Mouse (Mus musculus) gastrocnemius, postnatal 14 days (tissue): ENCODE results near the gene Ncf1. TPM values are rescaled to one million over a fixed set of nuclear protein-coding genes. Genes with fewer than 3 reads are reported as not detected.

Source experiments
- DNase-seq: peaks from one replicate; pipeline ENCODE4 v3.0.0; 2021; ENCODE audit warnings: mixed read lengths
- intact Hi-C: fragments of 180-260 bp; cut with DNase I; formaldehyde crosslinking; loops from one replicate; pipeline ENCODE4 v1.15.1; 2025; ENCODE audit warnings: low total_unique reads
- total RNA-seq, 2 experiments: library from RNA; stranded (reverse); gene quantifications; 2 replicates each; pipeline ENCODE4 v1.2.3; 2021

Ncf1 gene
- total RNA-seq, 2 experiments from 2014 or later, result 2.6 to 4.2 TPM

DNA sequence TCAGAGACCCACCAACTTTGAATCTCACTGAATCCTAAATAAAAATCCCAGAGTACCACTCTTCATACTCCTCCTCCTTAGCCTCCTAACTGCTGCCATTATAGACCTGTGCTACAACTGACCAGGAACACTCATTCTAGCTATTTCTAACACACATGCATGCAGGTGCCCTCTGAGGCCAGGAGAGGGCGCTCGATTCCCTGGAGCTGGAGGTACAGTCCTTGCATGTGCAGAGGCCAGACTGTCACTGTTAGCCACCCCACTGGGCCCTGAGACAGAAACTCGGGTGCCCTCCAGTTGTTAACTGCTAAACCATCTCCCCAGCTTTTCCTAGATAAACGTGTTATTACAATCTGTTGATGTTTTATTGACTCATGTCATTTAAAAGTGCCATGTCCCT, 56.2 kb downstream of the Ncf1 start:
- intact Hi-C loops, result no loop called here
- DNase-seq, result peak; percentile 29

DNA sequence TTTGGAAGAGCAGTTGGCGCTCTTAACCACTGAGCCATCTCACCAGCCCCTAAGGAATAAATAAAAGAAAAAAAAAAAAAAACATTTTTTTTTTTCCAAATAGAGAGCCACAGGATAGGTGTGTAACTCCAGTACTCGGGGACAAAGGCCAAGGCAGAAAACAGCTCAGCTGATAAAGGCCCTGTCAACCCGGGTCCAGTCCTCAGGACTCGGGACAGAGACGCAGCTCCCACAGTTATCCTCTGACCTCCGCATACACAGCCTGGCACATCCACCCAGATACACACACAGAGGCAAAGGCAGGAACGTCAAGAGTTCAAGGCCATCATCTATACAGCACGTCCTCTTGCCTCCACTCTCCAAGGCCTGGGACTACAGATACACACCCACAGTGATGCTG, 59.3 kb downstream of the Ncf1 start:
- no peak for DNase-seq
- intact Hi-C loops, result no loop called here

Other genes with a start within 250 kb of the Ncf1 start
- 10 to 100 TPM; 36.5 to 40.2 TPM for gene Castor2, start 129.9 kb downstream of the Ncf1 start, total RNA-seq
- gene Rcc1l, start 52.9 kb downstream of the Ncf1 start, total RNA-seq, result 10 to 100 TPM; 13.9 to 18.3 TPM
- gene Gtf2ird2, start 45.6 kb downstream of the Ncf1 start, total RNA-seq, result 1 to 10 TPM; 4.8 to 5.4 TPM
- 100 to 1,000 TPM; 119 to 134 TPM for gene Gtf2i, start 85.1 kb upstream of the Ncf1 start, total RNA-seq
- gene Gtf2ird1, start 227.1 kb upstream of the Ncf1 start, total RNA-seq, result 10 to 100 TPM in 1 of 2 experiments, 1 to 10 TPM in 1; 9.5 to 10.7 TPM